ENCODE assay signal across 25 mouse cellular contexts in genomic region chr7:35840504-35840903, GRCm38 (mm10).
"Had no signal": no experiment of that assay in that cellular context is flagged by ENCODE, and none has a peak within 500 bp of the region (broad histone marks: within the 10 kb centered on the region; RNA-seq: fewer than 3 reads in every experiment).

No protein-coding gene starts in this region.

- DNase-seq: gastrocnemius, postnatal 14 days; gastrocnemius, postnatal 36 days; heart, adult 2 months; heart, postnatal 14 days; heart, postnatal 36 days; kidney, adult 18-20 months; kidney, adult 8-10 months; kidney, postnatal 10 days; kidney, postnatal 25 days; kidney, postnatal 4 days; liver; liver, embryonic 13.5 days had no signal

- ATAC-seq: inflammation-experienced regulatory T-cells, adult 6 months; intestine, embryonic 15.5 days; intestine, postnatal 0 days had no signal

- H3K36me3 ChIP-seq: heart, embryonic 13.5 days; heart, embryonic 15.5 days; hindbrain, embryonic 13.5 days; hindbrain, embryonic 15.5 days; intestine, embryonic 15.5 days; limb, embryonic 10.5 days; limb, embryonic 12.5 days; liver, embryonic 13.5 days had no signal

- H3K4me1 ChIP-seq: intestine, embryonic 15.5 days; limb, embryonic 10.5 days; limb, embryonic 12.5 days; liver, embryonic 13.5 days had no signal

- H3K4me2 ChIP-seq: heart, embryonic 11.5 days; heart, embryonic 13.5 days; heart, embryonic 15.5 days; hindbrain, embryonic 13.5 days; hindbrain, embryonic 15.5 days; intestine, embryonic 15.5 days; limb, embryonic 12.5 days; liver, embryonic 11.5 days; liver, embryonic 13.5 days had no signal

- H3K27me3 ChIP-seq: heart, embryonic 13.5 days; hindbrain, embryonic 13.5 days; hindbrain, embryonic 15.5 days; intestine, embryonic 15.5 days; limb, embryonic 12.5 days; liver, embryonic 13.5 days had no signal

- H3K9me3 ChIP-seq: heart, embryonic 13.5 days; heart, embryonic 15.5 days; hindbrain, embryonic 13.5 days; hindbrain, embryonic 15.5 days; intestine, embryonic 15.5 days; limb, embryonic 10.5 days; limb, embryonic 12.5 days; liver, embryonic 13.5 days had no signal

- H3K4me3 ChIP-seq: heart, adult 2 months; heart, embryonic 13.5 days; heart, embryonic 15.5 days; hindbrain, embryonic 13.5 days; hindbrain, embryonic 15.5 days; intestine, embryonic 15.5 days; layer of hippocampus, adult 2 months; left cerebral cortex, adult 2 months; limb, embryonic 10.5 days; limb, embryonic 12.5 days; liver, embryonic 13.5 days had no signal

- H3K9ac ChIP-seq: heart, embryonic 13.5 days; heart, embryonic 15.5 days; hindbrain, embryonic 13.5 days; hindbrain, embryonic 15.5 days; intestine, embryonic 15.5 days; limb, embryonic 12.5 days; liver, embryonic 13.5 days had no signal

- H3K27ac ChIP-seq: heart, adult 2 months; heart, embryonic 13.5 days; heart, embryonic 15.5 days; hindbrain, embryonic 13.5 days; hindbrain, embryonic 15.5 days; intestine, embryonic 15.5 days; layer of hippocampus, adult 2 months; left cerebral cortex, adult 2 months; limb, embryonic 10.5 days; limb, embryonic 12.5 days; liver, embryonic 13.5 days had no signal
